Mouse (Mus musculus) kidney, adult 9 months (tissue): Measurements from ENCODE around the gene Polr2l.

Experiments
- DNase-seq: peaks from one replicate; pipeline ENCODE4 v3.0.0; 2022

Polr2l gene

GRCm38 (mm10) chr7:141431434-141432185, 43.3 kb downstream of the Polr2l start:
- DNase-seq, result no peak

DNA sequence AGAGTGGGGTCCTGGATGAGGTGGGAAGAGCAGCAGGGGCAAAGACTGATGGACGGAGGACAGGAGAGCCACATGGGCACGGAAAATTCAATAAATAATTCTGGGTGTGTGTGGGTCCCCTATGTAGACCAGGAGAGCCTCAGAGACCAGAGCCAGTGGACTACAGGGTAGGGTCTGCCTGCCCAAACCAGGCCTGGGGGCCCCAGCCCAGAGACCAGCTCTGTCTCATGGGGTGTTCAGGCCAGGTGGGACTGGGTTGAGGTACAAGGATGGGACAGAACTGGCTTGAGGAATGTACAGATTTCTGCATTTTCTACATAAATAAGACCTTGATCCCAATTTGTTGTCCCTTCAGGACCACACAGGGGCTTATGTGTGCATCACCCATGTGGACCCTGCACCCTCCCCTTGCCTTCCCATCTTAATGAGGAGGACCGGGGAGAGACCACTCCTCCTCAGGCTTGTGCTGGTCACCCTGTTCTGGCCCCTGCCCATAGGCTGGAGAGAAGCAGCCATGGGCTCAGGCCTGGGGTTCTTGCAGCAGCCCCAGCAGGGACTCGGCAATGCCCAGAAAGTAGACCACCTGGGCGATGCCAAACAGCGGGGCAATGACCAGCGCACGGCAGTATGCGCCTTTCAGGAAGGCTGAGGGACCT, 44.2 kb downstream of the Polr2l start:
- no peak for DNase-seq

DNA sequence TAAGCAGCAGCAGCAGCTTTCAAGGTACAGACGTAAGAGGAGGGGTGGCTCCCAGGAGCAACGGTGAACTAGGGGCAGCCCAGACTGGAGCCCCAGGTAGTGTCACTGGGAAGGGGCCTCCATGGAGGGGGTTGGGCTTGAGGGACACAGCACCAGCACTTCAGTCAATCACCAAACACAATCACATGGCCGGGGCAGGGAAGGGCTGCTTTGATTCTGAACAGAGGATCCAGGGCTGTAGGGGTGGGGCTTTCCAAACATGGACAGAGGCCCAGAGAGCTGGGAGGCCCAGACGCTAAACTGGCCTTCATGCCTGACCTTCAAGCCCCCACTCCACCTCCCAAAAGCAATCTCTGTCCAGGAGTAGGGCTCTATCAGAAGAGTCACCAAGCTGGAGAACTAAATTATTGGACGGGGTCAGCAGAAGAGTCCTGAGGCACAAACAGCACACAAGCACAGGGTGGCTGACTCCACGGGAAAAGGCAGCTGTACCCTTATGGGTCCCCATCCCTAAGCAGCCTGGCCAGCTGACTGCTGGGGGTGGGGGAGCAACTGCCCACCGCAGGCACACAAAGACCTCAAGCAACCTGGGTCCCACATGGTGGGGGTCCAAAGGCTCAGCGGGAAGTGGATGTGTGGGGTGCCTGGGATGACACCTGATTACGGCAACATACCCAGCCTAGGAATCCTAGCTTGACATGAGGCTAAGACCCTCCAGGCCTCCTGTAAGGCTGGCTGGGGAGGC, 44.9 kb downstream of the Polr2l start:
- DNase-seq, result no peak

- peak; percentile 56 for DNase-seq
These were observed 45.6 kb downstream of the Polr2l start, which contains the start of gene Cend1 for GRCm38 (mm10) chr7:141429310-141429709. Gene Cend1, minus strand, starts transcription at chr7:141429491.

- DNase-seq, result no peak
These were observed 46.2 kb downstream of the Polr2l start for GRCm38 (mm10) chr7:141428701-141429100.

DNA sequence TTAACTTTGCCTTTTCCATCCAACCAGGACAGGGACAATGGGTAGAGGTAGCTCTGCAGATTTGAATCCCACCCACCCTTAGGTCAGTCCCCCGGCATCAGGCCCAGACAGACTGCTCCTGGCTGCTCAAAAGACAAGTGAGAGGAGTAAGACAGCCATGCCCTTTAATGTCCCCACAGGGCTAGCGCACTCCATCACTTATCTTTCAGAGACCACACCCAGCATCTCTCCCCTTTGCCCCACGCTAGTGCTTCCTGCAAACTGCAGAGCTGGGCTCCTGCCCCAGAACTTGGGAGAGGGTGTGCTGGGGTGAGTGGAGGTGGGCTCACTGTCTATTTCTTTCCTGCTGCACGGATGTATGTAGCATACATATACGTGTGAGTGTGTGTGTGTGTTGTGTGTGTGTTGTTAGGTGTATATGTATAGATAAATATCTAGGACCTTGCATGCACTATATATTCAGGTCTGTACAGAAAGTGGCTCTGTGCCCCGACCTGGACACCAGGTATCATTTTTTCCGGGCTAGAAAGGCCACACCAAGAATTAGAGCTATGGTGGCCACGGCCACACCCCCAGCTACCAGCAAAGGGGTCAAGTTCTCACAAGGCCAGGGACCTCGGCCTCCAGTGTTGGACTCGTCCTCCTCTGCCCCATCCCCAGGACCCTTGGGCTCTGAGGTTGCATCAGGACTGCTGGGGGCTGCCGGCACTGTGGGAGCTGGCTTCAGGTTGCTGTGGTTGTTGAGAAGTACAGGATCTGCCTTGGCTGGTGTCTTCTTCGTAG, 47.8 kb downstream of the Polr2l start:
- DNase-seq, result no peak

DNA sequence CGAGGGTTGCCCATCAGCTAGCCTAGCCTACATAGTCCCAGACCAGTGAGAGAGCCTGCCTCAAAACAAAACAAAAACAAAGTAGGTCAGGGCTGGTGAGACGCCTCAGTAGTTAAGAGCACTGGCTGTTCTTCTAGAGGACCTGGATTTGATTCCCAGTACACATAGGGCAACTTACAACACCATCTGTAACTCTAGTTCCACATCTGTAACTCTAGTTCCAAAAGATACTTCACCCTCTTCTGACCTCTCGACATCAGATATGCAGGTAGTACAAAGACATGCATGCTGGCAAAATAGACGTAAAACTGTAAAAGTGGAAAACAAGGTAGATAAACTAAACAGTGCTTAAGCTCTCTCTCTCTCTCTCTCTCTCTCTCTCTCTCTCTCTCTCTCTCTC, 51.1 kb downstream of the Polr2l start:
- no peak for DNase-seq
